Mouse (Mus musculus) heart, embryonic 16.5 days (tissue): Measurements from ENCODE around the gene Pold4. TPM values are rescaled to one million over a fixed set of nuclear protein-coding genes. Genes with fewer than 3 reads are reported as not detected.

ENCODE experiments used
- ATAC-seq: fragments of 200-750 bp; cut with Nextera tagmentation; replicated peaks from 2 replicates; pipeline ENCODE4 v1.8.0; 2017; ENCODE audit warnings: moderate number of reproducible peaks; ENCODE audit not compliant: insufficient read depth, low FRiP score; ENCODE audit errors: extremely low read depth
- H3K27ac ChIP-seq: fragments of 300-500 bp; sonication (generic); 2 replicates; pipeline ENCODE4 v1.5.1; 2014; ENCODE audit warnings: mild to moderate bottlenecking, low read length, control low read depth, moderate library complexity
- H3K27me3 ChIP-seq: fragments of 300-500 bp; sonication (generic); 2 replicates; pipeline ENCODE4 v1.6.1; 2014; ENCODE audit warnings: low read length, mixed read lengths; ENCODE audit not compliant: control insufficient read depth, insufficient read depth
- H3K36me3 ChIP-seq: fragments of 300-500 bp; sonication (generic); 2 replicates; pipeline ENCODE4 v1.6.1; 2014; ENCODE audit not compliant: control insufficient read depth, insufficient read depth
- H3K4me1 ChIP-seq: fragments of 300-500 bp; sonication (generic); 2 replicates; pipeline ENCODE4 v1.6.1; 2014; ENCODE audit warnings: low read length, mixed read lengths; ENCODE audit not compliant: control insufficient read depth, insufficient read depth
- H3K4me2 ChIP-seq: fragments of 300-500 bp; sonication (generic); 2 replicates; pipeline ENCODE4 v1.6.1; 2014; ENCODE audit warnings: low read depth, mild to moderate bottlenecking, control low read depth, low read length
- H3K4me3 ChIP-seq: fragments of 300-500 bp; sonication (generic); 2 replicates; pipeline ENCODE4 v1.5.1; 2014; ENCODE audit warnings: mild to moderate bottlenecking, control low read depth, low read length
- H3K9ac ChIP-seq: fragments of 300-500 bp; sonication (generic); 2 replicates; pipeline ENCODE4 v1.6.1; 2014; ENCODE audit warnings: low read length, control low read depth
- H3K9me3 ChIP-seq: fragments of 300-500 bp; sonication (generic); replicated peaks from 2 replicates; pipeline ENCODE4 v1.6.1; 2016; ENCODE audit warnings: low read length; ENCODE audit not compliant: control insufficient read depth
- WGBS: fragments of 180-500 bp; shearing (Covaris S2); extraction: QIAGEN DNeasy Blood & Tissue Kit; methylation state at CpG from one replicate; pipeline ENCODE4 v1.1.7; 2014; 5-methylcytosine and 5-hydroxymethylcytosine counted together
- polyA plus RNA-seq: library from polyadenylated mRNA; unstranded; fragments of >200 nt; fragmentation: Nextera tagmentation; extraction: Ambion mirVana; gene quantifications from 2 replicates; pipeline ENCODE4 v1.2.1, GENCODE M21; 2015

Pold4 gene
- polyA plus RNA-seq, 1 experiment from 2014 or later, result 22.6 TPM

- Histone ChIP-seq H3K27me3 (peaks cover 14% of the 10 kb centered on the region), H3K36me3 (no peaks in the 10 kb centered on the region), H3K9ac (no peak overlapping the region), H3K4me3 (no peak overlapping the region), H3K9me3 (no peaks in the 10 kb centered on the region), H3K4me1 (peaks cover 20% of the 10 kb centered on the region), H3K27ac (peak overlapping the region; percentile 62), H3K4me2 (no peak overlapping the region)
- ATAC-seq, result no peak
- WGBS, result 41% methylated on average over 4 of the region's 4 CpGs
These were observed 11.3 kb upstream of the Pold4 start for GRCm38 (mm10) chr19:4220416-4220815.

GRCm38 (mm10) chr19:4220957-4221743 lies 10.5 kb upstream of the Pold4 start:
- no peaks in the 10 kb centered on the region for H3K9me3 ChIP-seq
- H3K4me2 ChIP-seq, result peak overlapping the region; percentile 28; the same call in 1 of the 2 replicates
- H3K36me3 ChIP-seq, result no peaks in the 10 kb centered on the region
- H3K27me3 ChIP-seq, result peaks cover 12% of the 10 kb centered on the region
- H3K27ac ChIP-seq, result peak overlapping the region; percentile 62
- no peak for ATAC-seq
- no peak overlapping the region for H3K4me3 ChIP-seq
- H3K9ac ChIP-seq, result peak overlapping the region; percentile 32; the same call in 1 of the 2 replicates
- 31% methylated on average over 13 of the region's 14 CpGs for WGBS
- peaks cover 17% of the 10 kb centered on the region for H3K4me1 ChIP-seq

- 67% methylated on average over 11 of the region's 11 CpGs for WGBS
- no peak for ATAC-seq
These were observed 9.5 kb upstream of the Pold4 start for GRCm38 (mm10) chr19:4222165-4222564.

GRCm38 (mm10) chr19:4226779-4227178 lies 4.9 kb upstream of the Pold4 start:
- no peak overlapping the region for H3K4me3 ChIP-seq
- H3K27ac ChIP-seq, result no peak overlapping the region
- peaks cover 9% of the 10 kb centered on the region; the same call in 1 of the 2 replicates for H3K27me3 ChIP-seq
- peaks cover 5% of the 10 kb centered on the region for H3K4me1 ChIP-seq
- no peaks in the 10 kb centered on the region for H3K9me3 ChIP-seq
- H3K9ac ChIP-seq, result no peak overlapping the region
- no peak for ATAC-seq
- H3K36me3 ChIP-seq, result no peaks in the 10 kb centered on the region
- H3K4me2 ChIP-seq, result no peak overlapping the region
- WGBS, result 82% methylated on average over 7 of the region's 7 CpGs

More at GRCm38 (mm10) chr19:4222165-4222564, 9.5 kb upstream of the Pold4 start:
- Histone ChIP-seq H3K9me3 (no peaks in the 10 kb centered on the region), H3K36me3 (no peaks in the 10 kb centered on the region), H3K4me2 (no peak overlapping the region), H3K4me3 (no peak overlapping the region), H3K4me1 (peaks cover 15% of the 10 kb centered on the region), H3K27ac (no peak overlapping the region), H3K27me3 (peaks cover 9% of the 10 kb centered on the region; the same call in 1 of the 2 replicates), H3K9ac (no peak overlapping the region)

DNA sequence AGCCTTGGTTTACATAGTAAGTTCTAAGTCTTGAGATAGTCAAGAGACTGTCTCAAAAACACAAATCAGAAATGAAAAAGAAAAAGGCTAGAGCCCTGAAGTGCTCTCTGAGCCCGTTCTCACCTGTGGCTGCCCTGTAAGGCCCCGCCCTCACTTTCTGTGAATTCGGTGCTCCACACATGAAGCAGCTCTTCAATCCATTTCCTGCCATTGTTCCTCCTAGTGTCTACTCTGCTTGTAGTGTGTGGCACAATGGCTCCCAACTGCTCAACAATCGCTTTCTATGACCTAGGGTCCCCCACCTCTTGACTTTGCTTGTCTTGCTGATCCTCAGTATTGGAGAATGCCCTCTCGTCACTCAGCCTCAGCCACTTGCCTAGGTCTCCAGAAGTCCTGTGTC lies 4.3 kb upstream of the Pold4 start:
- no peak overlapping the region for H3K9ac ChIP-seq
- ATAC-seq, result no peak
- H3K4me2 ChIP-seq, result no peak overlapping the region
- no peak overlapping the region for H3K4me3 ChIP-seq
- H3K4me1 ChIP-seq, result peaks cover 8% of the 10 kb centered on the region
- peaks cover 7% of the 10 kb centered on the region; the same call in 1 of the 2 replicates for H3K27me3 ChIP-seq
- no peaks in the 10 kb centered on the region for H3K9me3 ChIP-seq
- H3K36me3 ChIP-seq, result no peaks in the 10 kb centered on the region
- 50% methylated on average over 5 of the region's 5 CpGs for WGBS
- no peak overlapping the region for H3K27ac ChIP-seq

GRCm38 (mm10) chr19:4227894-4228678 lies 3.6 kb upstream of the Pold4 start:
- Histone ChIP-seq H3K4me3 (no peak overlapping the region), H3K27ac (no peak overlapping the region), H3K36me3 (no peaks in the 10 kb centered on the region), H3K9me3 (no peaks in the 10 kb centered on the region), H3K4me2 (no peak overlapping the region), H3K4me1 (peaks cover 8% of the 10 kb centered on the region), H3K27me3 (peaks cover 5% of the 10 kb centered on the region; the same call in 1 of the 2 replicates), H3K9ac (no peak overlapping the region; the same call in 1 of the 2 replicates)
- 12% methylated on average over 8 of the region's 8 CpGs for WGBS
- ATAC-seq, result no peak

DNA sequence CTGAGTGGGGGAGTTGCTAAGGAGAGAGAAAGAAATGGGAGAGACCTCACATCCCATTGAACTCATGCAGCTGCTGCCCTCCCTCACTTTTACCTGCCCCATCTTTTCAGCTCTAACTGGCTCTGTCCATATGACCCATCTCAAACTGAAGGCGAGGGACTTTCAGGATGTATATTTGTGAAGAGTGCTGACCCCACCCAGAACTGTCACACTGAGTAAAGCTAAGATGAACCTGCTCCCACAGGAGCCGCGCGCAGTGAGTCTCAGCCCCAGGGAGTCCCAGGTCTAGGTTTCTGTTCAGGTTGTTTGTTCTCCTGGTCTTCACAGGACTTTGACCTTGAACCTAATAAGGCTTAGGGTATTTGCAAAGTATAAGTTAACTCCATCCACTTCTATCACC lies 2.8 kb upstream of the Pold4 start:
- Histone ChIP-seq H3K9ac (no peak overlapping the region), H3K4me3 (no peak overlapping the region), H3K4me1 (peaks cover 8% of the 10 kb centered on the region), H3K27ac (no peak overlapping the region), H3K27me3 (peaks cover 5% of the 10 kb centered on the region; the same call in 1 of the 2 replicates), H3K36me3 (no peaks in the 10 kb centered on the region), H3K9me3 (no peaks in the 10 kb centered on the region), H3K4me2 (no peak overlapping the region)
- ATAC-seq, result no peak
- 71% methylated on average over 4 of the region's 4 CpGs for whole genome bisulfite sequencing

DNA sequence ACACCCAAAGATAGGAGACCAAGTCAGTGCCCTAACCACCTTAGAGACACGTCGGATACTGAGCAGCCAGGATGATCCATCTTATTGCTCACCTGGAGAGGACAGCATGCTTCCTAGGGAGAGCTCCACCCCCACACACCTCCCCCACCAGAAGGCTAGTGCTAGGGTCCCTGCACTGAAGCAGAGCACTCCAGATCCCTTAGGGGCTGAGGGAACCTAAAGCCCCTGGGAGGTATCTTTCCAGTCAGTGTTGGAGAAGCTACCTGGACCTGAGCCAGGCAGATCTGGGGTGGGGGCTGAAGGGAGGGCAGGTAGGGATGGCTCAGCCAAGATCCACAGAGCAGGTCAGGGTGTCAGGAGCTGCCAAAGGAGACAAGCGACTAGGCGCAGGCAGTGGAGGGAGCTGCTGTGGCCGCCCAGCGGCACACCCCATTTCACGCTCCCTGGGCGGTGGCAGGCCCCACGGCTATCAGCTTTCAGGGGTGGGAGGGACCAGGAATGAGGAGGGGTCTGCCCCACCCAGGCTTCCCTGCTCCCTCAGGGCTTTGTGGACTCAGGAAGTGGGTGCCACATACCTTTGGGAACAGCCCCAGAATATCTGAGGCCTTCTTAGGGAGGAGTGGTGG lies 2.1 kb upstream of the Pold4 start:
- 35% methylated on average over 9 of the region's 9 CpGs for WGBS
- no peak for ATAC-seq
- H3K9ac ChIP-seq, result no peak overlapping the region
- H3K27me3 ChIP-seq, result peaks cover 5% of the 10 kb centered on the region; the same call in 1 of the 2 replicates
- no peak overlapping the region for H3K27ac ChIP-seq
- no peaks in the 10 kb centered on the region for H3K9me3 ChIP-seq
- H3K4me1 ChIP-seq, result peaks cover 8% of the 10 kb centered on the region
- H3K36me3 ChIP-seq, result no peaks in the 10 kb centered on the region
- no peak overlapping the region for H3K4me3 ChIP-seq
- H3K4me2 ChIP-seq, result no peak overlapping the region
